Mouse (Mus musculus) bone marrow macrophage, adult 2 months (primary cell): Measurements from ENCODE around the gene Cdc7.

ENCODE experiments used
- CTCF ChIP-seq: IDR thresholded peaks from 2 replicates; pipeline ENCODE4 v1.5.1; 2012; ENCODE audit warnings: low read depth, mild to moderate bottlenecking, low read length, moderate library complexity
- POLR2A ChIP-seq: IDR thresholded peaks from 2 replicates; pipeline ENCODE4 v1.6.1; 2012; ENCODE audit warnings: mild to moderate bottlenecking, low read depth, low read length, borderline replicate concordance

- TF ChIP-seq CTCF (no peak), POLR2A (no peak)
These were observed 27.3 kb downstream of the Cdc7 start for GRCm38 (mm10) chr5:106991300-106991929.
